Mouse (Mus musculus): Measurements from ENCODE around the gene Tekt5. TPM values are rescaled to one million over a fixed set of nuclear protein-coding genes. Genes with fewer than 3 reads are reported as not detected.

Tekt5 gene
- polyA plus RNA-seq, 1 experiment from 2014 or later = 0.32 TPM

DNA sequence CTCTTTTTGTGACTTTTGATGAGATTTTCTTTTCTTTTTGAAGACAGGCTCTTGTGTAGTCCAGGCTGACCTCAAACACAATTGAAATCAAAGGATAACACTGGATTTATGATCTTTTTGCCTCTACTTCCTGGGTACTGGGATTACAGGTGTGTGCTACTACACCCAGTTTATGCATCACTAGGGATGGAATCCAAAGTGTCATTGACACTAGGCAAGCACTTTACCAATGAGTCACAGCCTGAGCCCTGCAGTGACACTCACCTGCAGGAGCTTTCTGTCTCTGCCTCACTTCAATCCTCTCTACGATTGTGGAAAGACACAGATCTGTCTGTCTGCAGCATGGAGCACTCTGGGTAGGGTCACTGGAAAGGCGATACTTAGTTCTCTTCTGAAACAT is 59.3 kb downstream of the Tekt5 start:
- Histone ChIP-seq H3K9ac (ENCODE audit: low read length) (no peak overlapping the region), H3K27me3 (ENCODE audit: control insufficient read depth, insufficient read depth, low read length) (no peaks in the 10 kb centered on the region), H3K4me1 (ENCODE audit: control insufficient read depth in 2 of 2, insufficient read depth in 2 of 2, low read length in 2 of 2) (peaks cover 12 to 13% of the 10 kb centered on the region in 2 experiments), H3K9me3 (ENCODE audit: control insufficient read depth, low read length) (no peaks in the 10 kb centered on the region), H3K4me2 (ENCODE audit: low read length) (no peak overlapping the region), H3K4me3 (ENCODE audit: control insufficient read depth in 1 of 2, insufficient read depth in 1 of 2, low read depth in 1 of 2, low read length in 2 of 2) (no peak overlapping the region), H3K36me3 (ENCODE audit: control insufficient read depth, insufficient read depth, low read length) (no peaks in the 10 kb centered on the region), H3K27ac (replicated peaks in 1 of 2; ENCODE audit: control insufficient read depth in 1 of 2, insufficient read depth in 1 of 2, low read depth in 2 of 2, low read length in 2 of 2) (no peak overlapping the region)
- ATAC-seq (ENCODE audit: insufficient number of reproducible peaks, insufficient read depth, low FRiP score, low read depth) = no peak
- whole genome bisulfite sequencing = 70% methylated on average over 2 of the region's 2 CpGs

DNA sequence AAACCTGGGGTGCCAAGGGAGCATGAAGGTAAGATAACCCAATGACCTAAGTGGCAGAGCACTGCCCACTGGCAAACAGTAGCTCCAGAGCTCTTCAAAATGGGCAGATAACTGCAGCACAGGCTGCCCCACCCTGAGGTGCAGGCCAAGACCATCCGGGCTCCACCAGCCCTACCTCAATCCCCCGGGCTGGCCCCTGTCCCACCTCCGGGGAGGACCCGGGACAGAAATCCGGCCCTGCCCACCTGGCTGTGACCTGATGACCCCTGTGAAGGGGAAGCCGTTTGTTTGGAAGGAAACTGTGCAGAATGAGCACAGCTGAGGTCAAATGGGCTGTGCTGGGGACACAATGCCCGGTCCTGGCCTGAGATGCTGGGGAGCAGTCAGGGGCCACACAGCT is 62.6 kb downstream of the Tekt5 start:
- WGBS = 60% methylated on average over 7 of the region's 7 CpGs
- no peak overlapping the region for H3K4me3 ChIP-seq (ENCODE audit: control insufficient read depth in 1 of 2, insufficient read depth in 1 of 2, low read depth in 1 of 2, low read length in 2 of 2)
- no peak for ATAC-seq (ENCODE audit: insufficient number of reproducible peaks, insufficient read depth, low FRiP score, low read depth)
- peaks cover 8% of the 10 kb centered on the region in 2 experiments for H3K4me1 ChIP-seq (ENCODE audit: control insufficient read depth in 2 of 2, insufficient read depth in 2 of 2, low read length in 2 of 2)
- H3K9me3 ChIP-seq (ENCODE audit: control insufficient read depth, low read length) = no peaks in the 10 kb centered on the region
- no peak overlapping the region for H3K4me2 ChIP-seq (ENCODE audit: low read length)
- no peak overlapping the region for H3K9ac ChIP-seq (ENCODE audit: low read length)
- no peaks in the 10 kb centered on the region for H3K27me3 ChIP-seq (ENCODE audit: control insufficient read depth, insufficient read depth, low read length)
- no peaks in the 10 kb centered on the region for H3K36me3 ChIP-seq (ENCODE audit: control insufficient read depth, insufficient read depth, low read length)
- H3K27ac ChIP-seq (replicated peaks in 1 of 2; ENCODE audit: control insufficient read depth in 1 of 2, insufficient read depth in 1 of 2, low read depth in 2 of 2, low read length in 2 of 2) = no peak overlapping the region

DNA sequence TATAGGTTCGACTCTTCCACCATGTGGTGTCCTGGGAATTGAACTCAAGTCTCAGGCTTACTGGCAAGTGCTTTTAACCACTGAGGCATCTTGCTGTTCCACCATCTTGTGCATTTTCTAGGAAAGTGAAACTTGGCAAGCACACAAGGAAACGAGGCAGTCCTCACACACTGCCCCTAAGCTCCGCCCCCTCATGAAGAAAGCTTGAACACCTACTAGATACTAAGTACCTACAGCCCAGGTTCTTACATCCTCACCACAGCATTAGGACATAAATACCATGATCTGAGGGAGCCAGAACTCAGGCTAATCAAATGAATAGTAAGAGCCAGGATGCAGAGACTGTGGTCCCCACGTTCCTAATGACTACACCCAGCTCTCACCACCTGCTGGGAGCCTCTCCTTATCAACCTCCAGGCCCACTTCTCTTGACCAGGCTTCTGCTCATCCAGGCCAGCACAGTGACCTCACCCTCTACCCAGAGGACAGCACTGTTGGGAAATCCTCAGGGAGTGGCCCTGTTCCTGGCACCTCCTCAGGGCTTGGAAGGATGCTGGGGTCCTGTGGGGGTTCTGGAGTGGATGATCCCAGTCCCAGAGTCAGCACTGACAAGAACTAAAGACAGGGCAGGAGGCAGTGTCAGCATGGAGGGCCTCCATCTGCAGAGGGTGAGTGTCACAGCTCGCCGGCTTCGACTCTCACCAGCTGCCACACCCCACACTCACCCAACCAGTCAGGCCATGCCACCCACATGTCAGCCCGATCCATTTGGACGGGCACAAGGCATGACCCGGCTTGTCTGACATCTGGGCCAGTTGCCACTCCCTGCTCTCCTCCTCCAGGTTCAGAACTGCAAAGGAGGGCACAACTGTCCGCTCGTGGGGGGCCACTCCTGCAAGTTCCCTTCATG is 64.4 kb downstream of the Tekt5 start:
- Histone ChIP-seq H3K9me3 (ENCODE audit: control insufficient read depth, low read length) (no peaks in the 10 kb centered on the region), H3K4me2 (ENCODE audit: low read length) (no peak overlapping the region), H3K36me3 (ENCODE audit: control insufficient read depth, insufficient read depth, low read length) (no peaks in the 10 kb centered on the region), H3K4me1 (ENCODE audit: control insufficient read depth in 2 of 2, insufficient read depth in 2 of 2, low read length in 2 of 2) (no peaks in the 10 kb centered on the region), H3K9ac (ENCODE audit: low read length) (no peak overlapping the region), H3K27me3 (ENCODE audit: control insufficient read depth, insufficient read depth, low read length) (no peaks in the 10 kb centered on the region), H3K27ac (replicated peaks in 1 of 2; ENCODE audit: control insufficient read depth in 1 of 2, insufficient read depth in 1 of 2, low read depth in 2 of 2, low read length in 2 of 2) (no peak overlapping the region), H3K4me3 (ENCODE audit: control insufficient read depth in 1 of 2, insufficient read depth in 1 of 2, low read depth in 1 of 2, low read length in 2 of 2) (no peak overlapping the region)
- 73% methylated on average over 12 of the region's 12 CpGs for WGBS
- ATAC-seq (ENCODE audit: insufficient number of reproducible peaks, insufficient read depth, low FRiP score, low read depth) = no peak

DNA sequence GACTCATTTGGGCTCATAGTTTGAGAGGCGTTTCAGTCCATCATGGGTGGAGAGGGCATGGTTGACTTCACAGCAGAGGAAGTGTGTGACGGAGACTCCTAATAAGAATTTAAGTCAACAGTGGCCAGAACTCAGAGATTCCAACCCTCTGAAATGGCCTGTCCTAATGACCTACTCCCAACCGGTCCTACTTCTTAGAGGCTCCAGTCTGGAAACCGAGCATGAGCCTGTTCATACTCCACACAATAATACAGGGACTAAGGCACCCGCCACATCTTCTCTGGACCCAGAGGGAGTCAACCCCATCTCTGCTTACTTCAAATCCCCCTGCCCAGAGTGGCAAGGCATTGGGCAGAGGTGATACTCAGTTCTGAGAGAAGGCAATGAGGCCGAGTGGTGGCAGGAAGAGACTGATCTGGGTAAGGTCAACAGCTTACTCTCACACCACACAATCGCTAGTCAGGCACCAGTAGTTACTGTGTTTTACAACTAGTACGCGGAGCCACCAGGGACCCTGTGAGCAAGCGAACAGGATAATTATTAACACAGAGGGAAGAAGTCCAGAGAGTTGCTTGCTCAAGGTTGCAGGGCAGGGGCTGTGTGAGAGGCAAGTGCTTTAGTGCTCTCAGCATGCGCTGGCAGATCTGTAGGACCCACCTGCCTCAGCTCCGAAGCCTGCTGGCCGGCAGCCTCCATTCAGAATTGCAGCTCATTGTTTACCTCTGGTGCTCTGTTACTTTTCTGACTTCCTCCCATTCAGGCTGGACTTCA is 67.5 kb downstream of the Tekt5 start:
- Histone ChIP-seq H3K4me2 (ENCODE audit: low read length) (no peak overlapping the region), H3K9me3 (ENCODE audit: control insufficient read depth, low read length) (no peaks in the 10 kb centered on the region), H3K27ac (replicated peaks in 1 of 2; ENCODE audit: control insufficient read depth in 1 of 2, insufficient read depth in 1 of 2, low read depth in 2 of 2, low read length in 2 of 2) (no peak overlapping the region), H3K4me1 (ENCODE audit: control insufficient read depth in 2 of 2, insufficient read depth in 2 of 2, low read length in 2 of 2) (no peaks in the 10 kb centered on the region), H3K27me3 (ENCODE audit: control insufficient read depth, insufficient read depth, low read length) (no peaks in the 10 kb centered on the region), H3K4me3 (ENCODE audit: control insufficient read depth in 1 of 2, insufficient read depth in 1 of 2, low read depth in 1 of 2, low read length in 2 of 2) (no peak overlapping the region), H3K9ac (ENCODE audit: low read length) (no peak overlapping the region), H3K36me3 (ENCODE audit: control insufficient read depth, insufficient read depth, low read length) (no peaks in the 10 kb centered on the region)
- no peak for ATAC-seq (ENCODE audit: insufficient number of reproducible peaks, insufficient read depth, low FRiP score, low read depth)
- WGBS = 69% methylated on average over 13 of the region's 13 CpGs

DNA sequence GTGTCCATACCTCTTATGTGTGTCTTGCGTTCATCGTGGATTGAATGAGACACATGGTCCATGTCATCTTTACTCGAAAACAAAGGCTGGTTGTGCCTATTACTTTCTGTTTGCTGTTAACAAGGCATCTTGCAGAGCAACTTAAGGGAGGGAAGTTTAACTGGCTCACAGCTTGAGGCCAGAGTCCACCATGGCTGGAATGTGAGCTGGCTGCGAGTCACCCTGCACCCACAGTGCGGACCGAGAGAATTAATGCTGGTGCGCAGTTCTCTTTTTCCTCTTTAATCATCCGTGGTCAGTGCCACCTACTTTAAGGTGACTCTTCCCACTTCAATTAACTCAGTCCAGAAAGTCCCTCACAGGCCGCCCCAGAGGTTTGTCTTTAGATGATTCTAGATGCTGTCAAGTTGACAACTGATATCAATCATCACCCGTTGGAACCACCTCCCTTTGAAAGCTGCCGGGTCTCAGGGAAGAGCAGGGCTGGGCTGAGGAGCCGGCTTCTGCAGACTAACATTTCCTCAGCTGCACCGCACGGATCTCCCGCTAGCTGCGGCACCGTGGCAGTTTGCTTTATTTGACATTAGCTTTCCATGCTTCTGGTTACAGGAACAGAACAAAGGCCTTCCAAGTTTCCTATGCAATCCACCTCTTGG is 75.2 kb downstream of the Tekt5 start:
- no peaks in the 10 kb centered on the region; a peak in 2 of 4 replicates for H3K4me1 ChIP-seq (ENCODE audit: control insufficient read depth in 2 of 2, insufficient read depth in 2 of 2, low read length in 2 of 2)
- no peaks in the 10 kb centered on the region for H3K27me3 ChIP-seq (ENCODE audit: control insufficient read depth, insufficient read depth, low read length)
- no peak overlapping the region for H3K9ac ChIP-seq (ENCODE audit: low read length)
- ATAC-seq (ENCODE audit: insufficient number of reproducible peaks, insufficient read depth, low FRiP score, low read depth) = no peak
- 35% methylated on average over 17 of the region's 17 CpGs for WGBS
- H3K27ac ChIP-seq (replicated peaks in 1 of 2; ENCODE audit: control insufficient read depth in 1 of 2, insufficient read depth in 1 of 2, low read depth in 2 of 2, low read length in 2 of 2) = no peak overlapping the region
- H3K36me3 ChIP-seq (ENCODE audit: control insufficient read depth, insufficient read depth, low read length) = no peaks in the 10 kb centered on the region
- no peaks in the 10 kb centered on the region for H3K9me3 ChIP-seq (ENCODE audit: control insufficient read depth, low read length)
- H3K4me2 ChIP-seq (ENCODE audit: low read length) = no peak overlapping the region
- no peak overlapping the region for H3K4me3 ChIP-seq (ENCODE audit: control insufficient read depth in 1 of 2, insufficient read depth in 1 of 2, low read depth in 1 of 2, low read length in 2 of 2)

DNA sequence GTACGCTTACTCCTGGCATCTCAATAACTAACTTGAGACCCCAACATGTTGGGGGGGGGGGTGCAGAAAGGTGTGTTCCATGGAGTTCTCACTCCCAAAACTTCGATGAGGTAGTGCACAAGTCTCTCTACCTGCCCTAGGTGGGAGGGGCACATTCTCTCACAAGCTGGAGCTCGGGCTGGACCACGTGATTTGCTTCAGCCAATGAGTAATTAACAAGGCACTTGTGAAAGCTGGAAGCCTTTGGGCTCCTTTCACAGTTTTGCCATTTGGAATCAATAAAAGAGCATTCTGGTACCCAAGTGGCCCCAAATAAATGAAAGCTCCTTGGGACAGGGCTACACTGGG is 78.1 kb downstream of the Tekt5 start:
- no peak overlapping the region for H3K4me2 ChIP-seq (ENCODE audit: low read length)
- no peak overlapping the region for H3K4me3 ChIP-seq (ENCODE audit: control insufficient read depth in 1 of 2, insufficient read depth in 1 of 2, low read depth in 1 of 2, low read length in 2 of 2)
- peaks cover 8 to 9% of the 10 kb centered on the region in 2 experiments for H3K4me1 ChIP-seq (ENCODE audit: control insufficient read depth in 2 of 2, insufficient read depth in 2 of 2, low read length in 2 of 2)
- no peak overlapping the region for H3K27ac ChIP-seq (replicated peaks in 1 of 2; ENCODE audit: control insufficient read depth in 1 of 2, insufficient read depth in 1 of 2, low read depth in 2 of 2, low read length in 2 of 2)
- H3K9me3 ChIP-seq (ENCODE audit: control insufficient read depth, low read length) = no peaks in the 10 kb centered on the region
- no peaks in the 10 kb centered on the region for H3K27me3 ChIP-seq (ENCODE audit: control insufficient read depth, insufficient read depth, low read length)
- no peak for ATAC-seq (ENCODE audit: insufficient number of reproducible peaks, insufficient read depth, low FRiP score, low read depth)
- H3K9ac ChIP-seq (ENCODE audit: low read length) = no peak overlapping the region
- no peaks in the 10 kb centered on the region for H3K36me3 ChIP-seq (ENCODE audit: control insufficient read depth, insufficient read depth, low read length)
- WGBS = 61% methylated on average over 4 of the region's 4 CpGs

DNA sequence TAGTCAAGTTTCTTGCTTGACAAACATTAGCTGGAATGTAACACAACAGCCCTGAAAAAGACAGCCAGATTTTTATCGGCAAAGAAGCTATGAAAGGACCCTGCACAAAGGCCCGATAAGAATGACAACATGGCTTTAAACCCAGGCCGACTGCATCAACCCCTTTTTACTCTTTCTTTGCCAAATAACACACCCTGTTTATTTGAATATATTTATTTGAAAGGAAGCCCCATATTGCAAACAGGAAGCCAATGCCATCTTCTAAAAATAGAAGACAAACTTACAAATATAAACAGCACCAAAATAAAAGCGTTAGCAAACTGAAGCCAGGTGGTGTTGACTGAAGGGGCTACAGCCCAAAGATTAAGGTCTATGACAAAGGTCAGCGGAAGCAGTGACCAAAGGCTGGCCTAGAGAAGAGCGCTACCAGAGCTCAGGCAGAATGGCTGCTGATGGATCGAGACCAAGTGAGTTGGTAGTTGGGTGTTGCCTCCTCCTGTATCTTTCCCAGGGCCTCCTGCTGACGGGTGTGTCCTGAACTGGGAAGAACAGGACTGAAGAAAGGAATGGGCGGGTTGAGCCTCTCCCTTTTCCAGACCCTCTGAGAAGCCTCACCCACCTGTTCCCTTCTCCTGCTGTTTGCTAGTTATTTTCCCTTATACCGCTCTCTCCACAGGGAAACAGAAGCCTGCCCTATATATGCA is 78.6 kb downstream of the Tekt5 start:
- Histone ChIP-seq H3K4me1 (ENCODE audit: control insufficient read depth in 2 of 2, insufficient read depth in 2 of 2, low read length in 2 of 2) (peaks cover 9 to 14% of the 10 kb centered on the region in 2 experiments), H3K27me3 (ENCODE audit: control insufficient read depth, insufficient read depth, low read length) (no peaks in the 10 kb centered on the region), H3K9me3 (ENCODE audit: control insufficient read depth, low read length) (no peaks in the 10 kb centered on the region), H3K36me3 (ENCODE audit: control insufficient read depth, insufficient read depth, low read length) (no peaks in the 10 kb centered on the region), H3K4me2 (ENCODE audit: low read length) (no peak overlapping the region), H3K9ac (ENCODE audit: low read length) (no peak overlapping the region), H3K27ac (replicated peaks in 1 of 2; ENCODE audit: control insufficient read depth in 1 of 2, insufficient read depth in 1 of 2, low read depth in 2 of 2, low read length in 2 of 2) (no peak overlapping the region), H3K4me3 (ENCODE audit: control insufficient read depth in 1 of 2, insufficient read depth in 1 of 2, low read depth in 1 of 2, low read length in 2 of 2) (no peak overlapping the region)
- no peak for ATAC-seq (ENCODE audit: insufficient number of reproducible peaks, insufficient read depth, low FRiP score, low read depth)
- WGBS = 74% methylated on average over 10 of the region's 10 CpGs
